Mouse (Mus musculus): ENCODE results near the gene Irf5. TPM values are rescaled to one million over a fixed set of nuclear protein-coding genes. Genes with fewer than 3 reads are reported as not detected.

Irf5 gene
- polyA plus RNA-seq (2015; fragmentation: Nextera tagmentation; extraction: Ambion mirVana), result 8.5 and 8.6 TPM in 2 replicates

DNA sequence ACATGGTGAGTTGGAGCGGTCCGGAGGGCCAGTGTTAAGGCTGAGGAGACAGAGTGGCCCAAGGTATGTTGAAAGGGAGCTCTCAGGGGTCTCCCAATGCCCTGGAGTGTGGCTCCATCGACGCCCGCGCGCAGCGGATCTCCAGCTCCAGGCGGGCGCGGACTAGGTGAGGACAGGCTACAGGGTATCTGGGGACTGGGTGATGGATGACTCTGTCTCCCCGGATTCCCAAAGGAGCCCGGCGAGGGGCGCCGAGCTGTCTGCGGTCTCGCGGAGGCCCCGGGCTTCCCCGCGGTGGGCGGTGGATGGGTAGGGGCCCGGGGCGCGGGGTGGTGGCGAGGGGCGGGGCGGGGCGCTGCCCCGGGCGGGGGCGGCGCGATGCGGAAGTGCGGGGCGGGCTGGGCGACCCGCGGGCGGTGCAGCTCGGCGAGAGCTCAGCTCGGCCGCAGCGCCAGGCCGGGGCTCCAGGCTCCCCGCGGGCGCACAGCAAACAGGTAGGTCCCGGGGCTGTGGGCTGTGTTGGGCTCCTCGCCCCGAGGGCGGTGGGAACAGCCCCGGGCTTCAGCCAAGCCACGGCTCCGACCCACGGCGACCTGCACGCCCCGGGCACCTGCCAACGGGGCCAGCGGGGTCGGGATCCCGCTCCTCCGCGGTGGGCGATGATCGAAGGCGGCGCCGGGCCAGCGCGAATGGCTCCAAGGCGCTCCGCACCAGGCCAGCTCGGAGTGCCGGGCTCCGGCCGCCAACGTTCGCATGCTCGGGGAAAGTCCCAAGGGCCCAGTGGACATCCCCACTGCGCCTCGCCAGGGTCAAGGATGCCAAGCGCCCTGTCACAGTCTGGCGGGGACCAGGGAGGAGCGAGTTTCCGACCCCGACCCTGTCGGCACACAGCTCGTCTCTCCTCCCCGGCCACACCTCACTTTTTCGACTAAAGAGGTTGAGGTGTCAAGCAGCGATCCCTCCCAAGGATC is at the start of gene Irf5:
Gene Irf5, plus strand, starts transcription at position 345 of the 971 bp plus-strand sequence.
- Histone ChIP-seq H3K4me3 (ENCODE audit: low read depth, low read length) (peak within 1 kb of the TSS; percentile 53), H3K27ac (ENCODE audit: low read length) (no peak within 1 kb of the TSS), H3K36me3 (ENCODE audit: insufficient read depth, low read length) (no peaks in the 10 kb centered on the region), H3K9me3 (ENCODE audit: low read length) (no peaks in the 10 kb centered on the region), H3K4me1 (ENCODE audit: insufficient read depth, low read depth, low read length) (peaks cover 12% of the 10 kb centered on the region), H3K27me3 (replicated peaks; ENCODE audit: insufficient read depth, low read length) (peaks cover 12% of the 10 kb centered on the region), H3K4me2 (replicated peaks; ENCODE audit: low read depth, low read length) (peak within 1 kb of the TSS; percentile 98), H3K9ac (replicated peaks; ENCODE audit: low read depth) (peak within 1 kb of the TSS; percentile 29)
- TF ChIP-seq EP300 (IDR thresholded peaks at IDR 0.05) (no peak), CTCF (IDR thresholded peaks at IDR 0.05) (no peak)
- DNase-seq (ENCODE audit: low spot score) (peak; percentile 18), ATAC-seq (peak; percentile 33)
- WGBS, result under 1% methylated on average over 66 of the region's 96 CpGs

DNA sequence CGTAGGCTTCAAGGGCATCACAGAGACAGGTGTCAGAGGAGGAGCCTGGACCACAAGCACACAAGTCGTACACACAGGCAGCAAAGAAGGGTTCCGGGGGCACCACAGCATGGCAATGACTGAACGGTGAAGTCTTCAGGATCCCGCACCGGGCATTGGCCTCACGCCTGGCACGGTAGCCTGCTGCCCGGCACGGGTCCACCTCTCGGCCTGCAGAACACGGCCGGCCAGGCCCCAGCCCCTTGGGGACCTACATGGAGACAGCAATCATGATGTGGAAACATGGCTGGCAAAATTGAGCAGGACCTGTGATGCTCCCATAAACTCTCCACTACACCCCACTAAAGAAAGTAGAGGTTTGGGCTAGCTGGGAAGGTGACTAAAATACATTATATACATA is 43.7 kb upstream of the Irf5 start:
- DNase-seq (ENCODE audit: low spot score) (no peak), ATAC-seq (no peak)
- H3K36me3 ChIP-seq (ENCODE audit: insufficient read depth, low read length), result no peaks in the 10 kb centered on the region
- H3K4me2 ChIP-seq (replicated peaks; ENCODE audit: low read depth, low read length), result no peak overlapping the region
- no peaks in the 10 kb centered on the region for H3K4me1 ChIP-seq (ENCODE audit: insufficient read depth, low read depth, low read length)
- no peak overlapping the region for H3K27ac ChIP-seq (ENCODE audit: low read length)
- no peaks in the 10 kb centered on the region for H3K27me3 ChIP-seq (replicated peaks; ENCODE audit: insufficient read depth, low read length)
- WGBS, result 90% methylated on average over 13 of the region's 13 CpGs
- no peaks in the 10 kb centered on the region for H3K9me3 ChIP-seq (ENCODE audit: low read length)
- TF ChIP-seq CTCF (IDR thresholded peaks at IDR 0.05) (no peak), EP300 (IDR thresholded peaks at IDR 0.05) (no peak)
- no peak overlapping the region for H3K9ac ChIP-seq (replicated peaks; ENCODE audit: low read depth)
- no peak overlapping the region for H3K4me3 ChIP-seq (ENCODE audit: low read depth, low read length)

- Histone ChIP-seq H3K9me3 (ENCODE audit: low read length) (no peaks in the 10 kb centered on the region), H3K9ac (replicated peaks; ENCODE audit: low read depth) (no peak overlapping the region), H3K27ac (ENCODE audit: low read length) (no peak overlapping the region), H3K27me3 (replicated peaks; ENCODE audit: insufficient read depth, low read length) (no peaks in the 10 kb centered on the region), H3K4me2 (replicated peaks; ENCODE audit: low read depth, low read length) (peak overlapping the region; percentile 85), H3K4me3 (ENCODE audit: low read depth, low read length) (peak overlapping the region; percentile 40), H3K4me1 (ENCODE audit: insufficient read depth, low read depth, low read length) (no peaks in the 10 kb centered on the region), H3K36me3 (ENCODE audit: insufficient read depth, low read length) (no peaks in the 10 kb centered on the region)
- ATAC-seq, result peak; percentile 79
- WGBS, result 8% methylated on average over 26 of the region's 26 CpGs
- no peak for TF ChIP-seq EP300 (IDR thresholded peaks at IDR 0.05)
- peak; percentile 96 for TF ChIP-seq CTCF (IDR thresholded peaks at IDR 0.05)
- DNase-seq (ENCODE audit: low spot score), result peak; percentile 53
These were observed 41.5 kb upstream of the Irf5 start for GRCm38 (mm10) chr6:29484716-29485559.

DNA sequence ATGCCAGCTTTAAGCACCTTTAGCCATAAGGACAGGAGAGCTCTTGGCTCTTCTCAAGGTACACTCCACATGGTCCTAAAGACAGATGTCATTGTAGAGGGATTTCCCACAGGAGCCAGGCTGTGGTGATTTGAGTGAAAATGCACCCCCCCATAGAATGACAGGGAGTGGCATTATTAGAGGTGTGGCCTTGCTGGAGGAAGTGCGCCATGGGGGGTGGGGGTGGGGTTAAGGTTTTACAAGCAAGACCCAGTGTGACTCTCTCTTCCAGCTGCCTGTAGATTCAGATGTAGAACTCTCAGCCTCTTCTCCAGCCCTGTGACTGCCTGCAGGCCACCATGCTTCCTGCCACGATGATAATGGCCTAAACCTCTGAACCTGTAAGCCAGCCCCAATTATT is 40.5 kb upstream of the Irf5 start:
- H3K27me3 ChIP-seq (replicated peaks; ENCODE audit: insufficient read depth, low read length), result no peaks in the 10 kb centered on the region
- no peaks in the 10 kb centered on the region for H3K36me3 ChIP-seq (ENCODE audit: insufficient read depth, low read length)
- 50% methylated on average over 2 of the region's 2 CpGs for WGBS
- no peak overlapping the region for H3K27ac ChIP-seq (ENCODE audit: low read length)
- DNase-seq (ENCODE audit: low spot score) (no peak), ATAC-seq (no peak)
- H3K9me3 ChIP-seq (ENCODE audit: low read length), result no peaks in the 10 kb centered on the region
- TF ChIP-seq CTCF (IDR thresholded peaks at IDR 0.05) (no peak), EP300 (IDR thresholded peaks at IDR 0.05) (no peak)
- H3K4me2 ChIP-seq (replicated peaks; ENCODE audit: low read depth, low read length), result no peak overlapping the region
- no peaks in the 10 kb centered on the region for H3K4me1 ChIP-seq (ENCODE audit: insufficient read depth, low read depth, low read length)
- H3K9ac ChIP-seq (replicated peaks; ENCODE audit: low read depth), result no peak overlapping the region
- no peak overlapping the region for H3K4me3 ChIP-seq (ENCODE audit: low read depth, low read length)

- no peak for DNase-seq (ENCODE audit: low spot score)
- Histone ChIP-seq H3K27ac (ENCODE audit: low read length) (no peak overlapping the region), H3K9ac (replicated peaks; ENCODE audit: low read depth) (no peak overlapping the region), H3K4me1 (ENCODE audit: insufficient read depth, low read depth, low read length) (no peaks in the 10 kb centered on the region), H3K9me3 (ENCODE audit: low read length) (no peaks in the 10 kb centered on the region), H3K4me3 (ENCODE audit: low read depth, low read length) (no peak overlapping the region), H3K4me2 (replicated peaks; ENCODE audit: low read depth, low read length) (no peak overlapping the region), H3K27me3 (replicated peaks; ENCODE audit: insufficient read depth, low read length) (no peaks in the 10 kb centered on the region; the same call in 1 of the 2 replicates), H3K36me3 (ENCODE audit: insufficient read depth, low read length) (no peaks in the 10 kb centered on the region)
- 62% methylated on average over 4 of the region's 4 CpGs for WGBS
- no peak for ATAC-seq
- TF ChIP-seq EP300 (IDR thresholded peaks at IDR 0.05) (no peak), CTCF (IDR thresholded peaks at IDR 0.05) (no peak)
These were observed 32.3 kb upstream of the Irf5 start for GRCm38 (mm10) chr6:29494101-29494500.

DNA sequence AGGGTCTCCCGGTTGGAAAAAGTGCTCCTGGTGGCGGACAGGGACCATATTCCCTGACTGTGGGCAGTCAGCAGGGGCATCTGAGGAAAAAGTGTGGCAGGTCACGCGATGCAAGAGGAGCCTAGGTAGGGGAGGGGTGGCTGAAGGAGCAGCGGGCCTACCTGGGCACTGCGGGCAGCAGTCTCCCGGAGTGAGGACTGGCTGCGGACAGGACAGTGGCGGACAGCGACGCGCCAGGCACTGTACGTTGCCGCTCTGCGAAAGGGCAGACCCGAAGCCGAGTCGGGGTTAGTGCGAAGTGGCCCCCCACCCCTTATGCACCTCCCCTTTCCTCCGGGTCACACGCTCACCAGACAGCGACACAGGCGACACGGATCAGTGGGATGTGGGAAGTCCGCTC is 30.2 kb upstream of the Irf5 start:
- WGBS, result 30% methylated on average over 19 of the region's 25 CpGs
- Histone ChIP-seq H3K4me1 (ENCODE audit: insufficient read depth, low read depth, low read length) (no peaks in the 10 kb centered on the region), H3K9me3 (ENCODE audit: low read length) (no peaks in the 10 kb centered on the region), H3K4me2 (replicated peaks; ENCODE audit: low read depth, low read length) (no peak overlapping the region), H3K27ac (ENCODE audit: low read length) (no peak overlapping the region), H3K4me3 (ENCODE audit: low read depth, low read length) (no peak overlapping the region), H3K27me3 (replicated peaks; ENCODE audit: insufficient read depth, low read length) (no peaks in the 10 kb centered on the region; the same call in 1 of the 2 replicates), H3K36me3 (ENCODE audit: insufficient read depth, low read length) (no peaks in the 10 kb centered on the region), H3K9ac (replicated peaks; ENCODE audit: low read depth) (no peak overlapping the region)
- DNase-seq (ENCODE audit: low spot score) (no peak), ATAC-seq (no peak)
- no peak for TF ChIP-seq CTCF (IDR thresholded peaks at IDR 0.05)
- TF ChIP-seq EP300 (IDR thresholded peaks at IDR 0.05), result no peak
